Mouse (Mus musculus): ENCODE measurements at regions not wholly inside any gene's neighbourhood (a gene's known extent, or its start where the extent isn't known, plus 50 kb on each side); places are given as distances from the start of the nearest gene placed in this dataset.

GRCm38 (mm10) chr2:79134281-79134680 is 120.9 kb upstream of the Itga4 start:
- no peak for DNase-seq (ENCODE audit: low read depth, low spot score)

GRCm38 (mm10) chr2:79135986-79136385 is 119.2 kb upstream of the Itga4 start:
- DNase-seq (ENCODE audit: low read depth, low spot score), result no peak

- DNase-seq (ENCODE audit: low read depth, low spot score), result no peak
Observed at GRCm38 (mm10) chr2:79136619-79137458, 118.4 kb upstream of the Itga4 start.

GRCm38 (mm10) chr2:79137694-79138171 is 117.5 kb upstream of the Itga4 start:
- DNase-seq (ENCODE audit: low read depth, low spot score), result no peak

- DNase-seq (ENCODE audit: low read depth, low spot score), result no peak
Observed at GRCm38 (mm10) chr2:79138368-79139109, 116.7 kb upstream of the Itga4 start.

GRCm38 (mm10) chr2:79141961-79142360 is 113.3 kb upstream of the Itga4 start:
- DNase-seq (ENCODE audit: low read depth, low spot score), result no peak

GRCm38 (mm10) chr2:79143196-79143595 is 112.0 kb upstream of the Itga4 start:
- DNase-seq (ENCODE audit: low read depth, low spot score), result no peak

GRCm38 (mm10) chr2:79145897-79146296 is 109.3 kb upstream of the Itga4 start:
- no peak for DNase-seq (ENCODE audit: low read depth, low spot score)

GRCm38 (mm10) chr2:79146563-79146962 is 108.7 kb upstream of the Itga4 start:
- no peak for DNase-seq (ENCODE audit: low read depth, low spot score)

- DNase-seq (ENCODE audit: low read depth, low spot score), result peak; percentile 35
Observed at GRCm38 (mm10) chr2:79149012-79149698, 106.1 kb upstream of the Itga4 start.

- DNase-seq (ENCODE audit: low read depth, low spot score), result no peak
Observed at GRCm38 (mm10) chr2:79151610-79152009, 103.6 kb upstream of the Itga4 start.

- DNase-seq (ENCODE audit: low read depth, low spot score), result no peak
Observed at GRCm38 (mm10) chr2:79152031-79152694, 103.1 kb upstream of the Itga4 start.

- DNase-seq (ENCODE audit: low read depth, low spot score), result no peak
Observed at GRCm38 (mm10) chr2:79152695-79153057, 102.5 kb upstream of the Itga4 start.

GRCm38 (mm10) chr2:79153070-79153469 is 102.2 kb upstream of the Itga4 start:
- no peak for DNase-seq (ENCODE audit: low read depth, low spot score)

GRCm38 (mm10) chr2:79158450-79159055 is 96.7 kb upstream of the Itga4 start:
- no peak for DNase-seq (ENCODE audit: low read depth, low spot score)

- DNase-seq (ENCODE audit: low read depth, low spot score), result peak; percentile 75
Observed at GRCm38 (mm10) chr2:79159336-79159735, 95.9 kb upstream of the Itga4 start.

GRCm38 (mm10) chr2:79172967-79173919 is 82.0 kb upstream of the Itga4 start:
- DNase-seq (ENCODE audit: low read depth, low spot score), result no peak

- DNase-seq (ENCODE audit: low read depth, low spot score), result no peak
Observed at GRCm38 (mm10) chr2:79174282-79174681, 80.9 kb upstream of the Itga4 start.

GRCm38 (mm10) chr2:79180782-79181181 is 74.4 kb upstream of the Itga4 start:
- DNase-seq (ENCODE audit: low read depth, low spot score), result no peak

- no peak for DNase-seq (ENCODE audit: low read depth, low spot score)
Observed at GRCm38 (mm10) chr2:79183034-79183630, 72.1 kb upstream of the Itga4 start.
